In genomic region chr16:36622320-36622719, GRCm38 (mm10) we compare ENCODE assay signal across 11 mouse cellular contexts. TPM values are rescaled to one million over a fixed set of nuclear protein-coding genes. Genes with fewer than 3 reads are reported as not detected.
DNase-seq lines count a peak whose midpoint lies in the region; ATAC-seq and TF ChIP-seq lines count a peak whose summit lies in the region.
"Had no signal": no experiment of that assay in that cellular context is flagged by ENCODE, and none has a peak within 500 bp of the region (broad histone marks: within the 10 kb centered on the region; RNA-seq: fewer than 3 reads in every experiment).

No protein-coding gene starts in this region.

- TF ChIP-seq CTCF in gastrocnemius, adult 2 months (IDR thresholded peaks at IDR 0.05): peak; percentile 50

- H3K27ac ChIP-seq in gastrocnemius, adult 2 months: no peak overlapping the region
- no peak overlapping the region for H3K27ac ChIP-seq in limb, embryonic 13.5 days
- no peak overlapping the region for H3K27ac ChIP-seq in limb, embryonic 10.5 days

- no peaks in the 10 kb centered on the region for H3K4me1 ChIP-seq in limb, embryonic 13.5 days
- H3K4me1 ChIP-seq in limb, embryonic 10.5 days: no peaks in the 10 kb centered on the region

- no peak overlapping the region for H3K4me2 ChIP-seq in limb, embryonic 13.5 days (replicated peaks)

- WGBS in limb, embryonic 13.5 days: 82% methylated on average over 3 of the region's 3 CpGs
- WGBS in limb, embryonic 10.5 days: 82% methylated on average over 3 of the region's 3 CpGs

- H3K4me3 ChIP-seq in gastrocnemius, adult 2 months: no peak overlapping the region
- no peak overlapping the region for H3K4me3 ChIP-seq in limb, embryonic 13.5 days
- no peak overlapping the region for H3K4me3 ChIP-seq in limb, embryonic 10.5 days

- H3K27me3 ChIP-seq in limb, embryonic 13.5 days: no peaks in the 10 kb centered on the region
- H3K27me3 ChIP-seq in limb, embryonic 10.5 days (ENCODE audit: low read depth, poor library complexity, severe bottlenecking): no peaks in the 10 kb centered on the region

- ATAC-seq in limb, embryonic 13.5 days (ENCODE audit: low FRiP score, low read depth): peak; percentile 54; the same call in 1 of the 2 replicates

- no peaks in the 10 kb centered on the region for H3K36me3 ChIP-seq in limb, embryonic 13.5 days
- no peaks in the 10 kb centered on the region for H3K36me3 ChIP-seq in limb, embryonic 10.5 days

- H3K9me3 ChIP-seq in limb, embryonic 13.5 days: no peaks in the 10 kb centered on the region
- no peaks in the 10 kb centered on the region for H3K9me3 ChIP-seq in limb, embryonic 10.5 days (replicated peaks)

- DNase-seq in gastrocnemius, adult 2 months: no peak
- no peak for DNase-seq in gastrocnemius, postnatal 4 days (ENCODE audit: low spot score in 2 of 2)
- DNase-seq in limb, embryonic 10.5 days (ENCODE audit: low spot score): no peak
- peak; percentile 9 for DNase-seq in CD4-positive helper T cell, adult 2 months (ENCODE audit: low read depth, low spot score)
- DNase-seq in induced T-regulatory cell, adult 2 months (ENCODE audit: low read depth): peak; percentile 51
- DNase-seq in left cerebral cortex, postnatal 4 days: no peak
- no peak for DNase-seq in left cerebral cortex, adult 8-10 months (ENCODE audit: low spot score in 2 of 2)
- DNase-seq: gastrocnemius, postnatal 36 days; lung, postnatal 14 days; thymus, postnatal 36 days had no signal

- intact Hi-C loops in gastrocnemius, adult 2 months (cut with DNase I): loop anchor here (1.0 kb wide), 1 partner anchor 149 kb away; no protein-coding TSS in a partner anchor
- intact Hi-C loops in left cerebral cortex, postnatal 4 days (cut with DNase I): no loop called here

- H3K9ac ChIP-seq in limb, embryonic 13.5 days: no peak overlapping the region

RNA-seq across cellular contexts. Expression of gene Cd86, which starts 43.6 kb away (rescaled TPM):
- under 1 TPM; 0.13 to 0.17 TPM for total RNA-seq in gastrocnemius, adult 2 months (2021)
- 1 to 10 TPM; 1.9 to 2.3 TPM for total RNA-seq in gastrocnemius, postnatal 4 days (2021)
- 0.88 and 1.2 TPM in 2 replicates for polyA plus RNA-seq in limb, embryonic 13.5 days (2015; fragmentation: Nextera tagmentation; extraction: Ambion mirVana)
- polyA plus RNA-seq in limb, embryonic 10.5 days (2016; fragmentation: Nextera tagmentation; extraction: Ambion mirVana): 0.30 and 0.55 TPM in 2 replicates
- total RNA-seq in left cerebral cortex, postnatal 4 days (2021): 1 to 10 TPM in 1 of 2 experiments, under 1 TPM in 1; 0.62 to 1.0 TPM
- total RNA-seq in left cerebral cortex, adult 8-10 months (2022): 1 to 10 TPM in 3 of 4 experiments, under 1 TPM in 1; 0.74 to 3.8 (median 2.3) TPM

Comparison
In these comparisons a context has a peak if more than half of its experiments do, and no peak if none do; other contexts are left out.
1. DNase-seq: peak in CD4-positive helper T cell, adult 2 months (single experiment) and induced T-regulatory cell, adult 2 months (single experiment); none in gastrocnemius, adult 2 months (single experiment), gastrocnemius, postnatal 4 days (0 of 2), limb, embryonic 10.5 days (single experiment), left cerebral cortex, postnatal 4 days (single experiment) and left cerebral cortex, adult 8-10 months (0 of 2).